Mouse (Mus musculus): ENCODE results near the gene Ndel1.
A peak's percentile ranks its signal among the peaks of the same experiment; 100 is the strongest.

Gene Ndel1

GRCm38 (mm10) chr11:68779735-68780465, 91.8 kb downstream of the Ndel1 start:
- peak in 1 of 2 experiments; percentile 29 for DNase-seq (ENCODE audit: low spot score in 2 of 2)

DNA sequence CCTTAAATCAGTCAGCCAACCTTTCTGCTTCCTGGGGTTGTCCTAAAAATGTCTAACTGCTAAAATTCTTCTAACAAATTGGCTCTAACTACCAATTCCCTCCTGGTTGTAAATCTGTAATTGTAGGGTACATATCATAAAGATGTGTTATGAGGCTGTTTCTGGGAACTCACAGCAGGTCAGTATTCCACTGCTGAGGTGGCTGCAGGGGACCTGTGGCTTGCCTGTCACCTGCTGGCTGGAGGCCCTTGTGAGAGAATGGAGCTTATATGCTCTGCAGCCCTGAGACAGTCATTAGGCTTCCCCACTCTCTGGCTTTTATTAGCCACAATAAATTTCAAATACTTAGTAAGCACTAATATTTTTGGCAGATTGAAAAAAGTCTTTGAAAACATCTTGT, 92.8 kb downstream of the Ndel1 start:
- DNase-seq (ENCODE audit: low spot score in 2 of 2) = no peak

- no peak for DNase-seq (ENCODE audit: low spot score in 2 of 2)
Observed at GRCm38 (mm10) chr11:68777933-68778332, 93.7 kb downstream of the Ndel1 start.

DNA sequence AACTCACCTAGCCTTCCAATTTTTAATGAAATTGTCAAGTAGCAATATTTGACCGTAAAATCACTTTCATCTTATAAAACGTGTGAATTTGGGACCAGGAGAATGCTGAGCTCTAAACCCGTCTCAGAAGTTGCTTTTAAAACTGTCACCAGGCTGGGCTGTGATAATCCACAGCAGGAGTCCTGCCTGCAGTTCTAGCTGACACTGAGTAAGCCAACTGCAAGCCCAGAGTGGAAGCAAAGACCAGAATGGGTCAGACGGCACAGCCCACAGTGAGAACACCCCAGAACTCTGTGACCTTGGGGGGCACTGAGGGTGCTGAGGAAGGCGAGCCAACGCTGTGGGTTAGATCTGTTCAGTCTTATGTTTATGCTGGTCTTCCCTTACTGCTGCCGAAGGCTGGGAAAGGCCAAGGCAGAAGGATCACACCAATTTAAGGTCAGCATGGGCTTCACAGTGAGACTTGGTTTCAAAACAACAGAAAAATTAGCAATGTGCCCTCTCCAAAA, 95.5 kb downstream of the Ndel1 start:
- DNase-seq (ENCODE audit: low spot score in 2 of 2) = no peak

Data from frontal cortex, postnatal 36 days (tissue).